Mouse (Mus musculus) adrenal gland, adult (tissue): Measurements from ENCODE around the gene Pdxp.

Source experiments
- DNase-seq, 2 experiments: peaks; one replicate each; pipeline ENCODE4 v3.0.0; 2022 to 2023; ENCODE audit warnings: low spot score in 1 of 2; ENCODE audit not compliant: inconsistent age in 2 of 2

Pdxp gene

DNA sequence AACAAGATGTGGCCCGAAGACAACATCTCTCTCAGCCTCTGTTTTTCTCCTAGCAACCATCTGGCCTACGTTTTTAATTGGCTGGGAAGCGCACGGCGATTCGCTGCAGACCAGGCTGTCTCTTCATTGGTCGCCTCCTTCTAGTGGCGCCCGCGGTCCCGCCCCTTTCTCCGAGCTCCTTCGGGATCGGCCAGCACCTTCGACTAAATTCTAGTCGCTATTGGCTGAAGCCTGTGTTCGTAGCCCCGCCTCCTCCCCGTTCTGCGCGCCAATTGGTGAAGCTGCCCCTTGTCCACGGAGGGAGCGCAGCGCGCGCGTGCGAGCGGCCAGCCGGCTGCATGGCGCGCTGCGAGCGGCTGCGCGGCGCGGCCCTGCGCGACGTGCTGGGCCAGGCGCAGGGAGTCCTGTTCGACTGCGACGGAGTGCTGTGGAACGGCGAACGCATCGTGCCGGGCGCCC lies at the start of gene Pdxp:
Pdxp (plus strand) TSS at position 288 of the 459 bp plus-strand sequence.
- DNase-seq: peak; percentile 95

DNA sequence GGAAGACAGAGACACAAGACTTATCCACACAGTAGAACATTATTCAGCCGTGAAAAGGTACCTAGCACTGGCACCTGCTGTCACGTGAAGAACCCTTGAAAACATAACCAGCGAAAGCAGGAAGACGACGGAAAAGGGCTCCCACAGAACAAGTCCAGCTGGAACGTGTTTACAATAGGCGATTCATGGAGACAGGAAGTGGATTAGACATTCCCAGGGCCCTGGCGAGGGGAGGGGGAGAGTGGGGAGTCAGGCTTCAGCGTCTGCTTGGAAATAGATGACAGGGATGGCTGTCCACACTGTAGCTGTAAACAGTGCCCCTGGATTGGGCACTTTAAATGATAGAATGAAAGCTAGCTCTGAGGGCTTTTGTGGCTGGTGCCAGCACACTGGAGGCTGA lies 45.3 kb upstream of the Pdxp start:
- DNase-seq: no peak

DNA sequence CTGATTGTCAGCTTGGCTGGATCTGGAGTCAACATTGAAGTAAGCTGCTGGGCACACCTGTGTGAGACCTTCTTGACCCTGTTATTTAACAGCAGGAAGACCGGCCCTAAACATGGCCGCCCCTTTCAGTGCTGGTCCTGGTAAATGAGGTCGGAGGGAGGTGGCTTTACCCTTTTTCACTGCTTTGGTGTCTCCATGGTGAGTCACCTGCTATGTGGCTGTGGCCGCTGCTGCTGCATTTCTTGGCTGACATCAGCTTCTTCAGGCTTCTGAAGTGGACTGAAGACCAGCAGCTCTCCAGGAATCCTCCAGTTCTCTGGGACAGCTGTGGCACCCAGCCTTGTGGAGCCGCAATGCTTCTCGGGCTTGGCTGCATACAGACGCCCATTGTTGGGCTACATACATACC lies 44.9 kb upstream of the Pdxp start:
- no peak for DNase-seq

DNA sequence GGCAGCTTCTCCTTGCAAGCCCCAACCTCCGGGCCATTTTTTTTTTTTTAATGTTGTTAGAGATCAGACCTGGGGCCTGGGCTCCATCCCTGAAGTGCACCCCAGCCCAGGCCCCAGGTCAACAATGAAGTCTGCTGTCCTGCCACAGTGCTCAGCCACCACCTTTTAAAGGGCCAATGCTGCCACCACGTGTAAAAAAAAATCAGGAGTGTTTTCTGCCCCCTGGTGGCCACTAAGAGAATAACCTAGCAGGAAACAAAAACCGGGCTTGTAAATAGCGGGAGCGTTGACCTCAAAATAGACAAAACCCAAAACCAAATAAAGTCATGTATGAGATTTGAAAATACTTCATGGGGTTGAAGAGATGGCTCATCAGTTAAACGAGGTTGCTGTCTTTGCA lies 43.9 kb upstream of the Pdxp start:
- peak in 1 of 2 experiments; percentile 78 for DNase-seq

DNA sequence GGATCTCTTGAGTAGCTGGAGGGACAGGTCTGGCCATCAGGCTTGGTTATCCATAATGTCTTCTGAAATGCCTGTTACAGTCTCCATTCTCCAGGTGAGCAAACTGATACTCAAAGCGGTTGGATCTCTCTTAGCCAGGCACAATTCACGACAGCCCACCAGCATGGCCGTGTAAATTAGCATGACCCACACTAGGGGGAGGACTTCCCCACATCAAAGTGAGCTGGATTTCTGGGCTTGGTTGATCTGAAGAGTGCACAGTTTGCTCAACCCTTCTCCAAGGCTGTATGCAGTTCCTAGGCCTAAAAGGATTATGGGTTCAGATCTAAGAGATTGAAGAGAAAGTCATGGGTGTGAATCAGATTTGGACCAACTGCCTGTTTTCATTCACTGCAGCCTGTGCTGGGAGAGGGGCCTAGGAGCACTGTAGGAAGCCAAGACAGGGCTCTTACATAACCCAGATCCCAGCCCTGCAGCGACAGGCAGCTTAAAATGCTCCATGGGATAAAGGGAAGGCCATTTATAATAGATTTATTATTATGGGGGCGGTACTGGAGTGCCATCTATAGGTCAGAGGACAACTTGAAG lies 41.6 kb upstream of the Pdxp start:
- peak in 1 of 2 experiments; percentile 56 for DNase-seq

DNA sequence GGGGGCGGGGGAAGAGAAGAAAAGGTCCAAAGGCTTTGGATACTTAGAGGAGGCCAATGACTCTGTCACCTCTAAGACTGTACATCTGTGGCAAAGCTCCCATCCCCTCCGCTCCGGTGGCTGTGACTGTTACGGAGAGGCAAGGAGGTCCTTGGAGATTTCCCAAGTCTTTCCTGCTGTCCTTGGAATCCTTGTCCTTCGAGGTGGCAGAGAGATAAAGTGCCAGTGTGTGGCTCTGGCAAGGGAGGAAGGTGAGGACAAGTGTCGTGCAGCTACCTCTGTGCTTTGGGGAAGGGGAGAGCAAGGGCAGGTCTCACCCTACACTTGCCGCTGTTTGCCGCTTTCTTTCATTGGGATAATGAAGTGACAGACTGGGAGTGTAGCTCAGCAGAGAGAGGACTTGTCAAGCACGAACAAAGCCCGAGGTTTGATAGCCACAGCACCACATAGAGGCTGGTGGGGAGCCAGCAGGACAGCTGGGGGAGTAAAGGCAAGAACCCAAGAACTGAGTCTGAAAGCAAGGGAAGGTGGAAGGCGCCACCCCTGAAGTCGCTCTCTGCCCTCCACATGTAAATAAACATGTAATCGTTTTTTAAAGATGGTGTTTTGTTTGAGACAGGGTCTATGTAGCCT lies 39.8 kb upstream of the Pdxp start:
- peak; percentile 52 to 73 for DNase-seq

DNA sequence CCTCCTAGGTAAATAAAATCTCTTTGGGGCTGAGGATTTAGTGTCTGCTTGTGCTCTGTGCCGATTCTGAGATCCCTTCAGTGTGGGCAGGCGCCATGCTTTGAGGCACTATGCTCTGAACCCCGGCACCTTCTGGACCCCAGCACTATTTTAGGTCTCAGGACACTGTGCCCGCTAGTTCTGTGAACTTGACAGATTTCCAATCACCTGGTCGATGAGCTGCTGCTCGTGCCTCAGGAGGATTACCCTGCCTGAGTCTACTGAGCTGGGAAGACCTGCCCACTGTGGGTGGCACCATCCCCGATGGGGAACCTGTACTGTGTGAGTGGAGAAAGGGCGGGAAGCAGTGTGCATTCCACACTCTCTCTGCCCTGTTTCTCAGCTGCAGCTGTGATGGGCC lies 38.7 kb upstream of the Pdxp start:
- no peak for DNase-seq

DNA sequence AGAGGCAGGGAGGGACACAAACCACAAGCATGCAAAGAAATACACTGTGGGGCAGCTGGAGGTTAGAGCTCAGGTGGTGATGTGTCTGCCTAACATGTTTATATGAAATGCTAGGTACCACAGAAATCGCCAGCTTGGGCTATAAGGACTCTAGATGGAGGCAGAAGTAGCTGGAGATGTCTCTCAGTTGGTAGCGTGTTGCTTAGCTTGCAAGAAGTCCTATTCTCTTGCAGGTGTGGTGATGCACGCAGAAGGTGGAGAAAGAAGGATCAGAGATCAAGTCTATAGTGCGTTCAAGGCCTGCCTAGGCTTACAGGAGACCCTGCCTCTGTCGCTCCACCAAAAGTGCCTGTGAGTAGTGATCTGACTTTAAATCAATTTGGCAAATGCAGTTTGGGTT lies 38.2 kb upstream of the Pdxp start:
- DNase-seq: no peak

DNA sequence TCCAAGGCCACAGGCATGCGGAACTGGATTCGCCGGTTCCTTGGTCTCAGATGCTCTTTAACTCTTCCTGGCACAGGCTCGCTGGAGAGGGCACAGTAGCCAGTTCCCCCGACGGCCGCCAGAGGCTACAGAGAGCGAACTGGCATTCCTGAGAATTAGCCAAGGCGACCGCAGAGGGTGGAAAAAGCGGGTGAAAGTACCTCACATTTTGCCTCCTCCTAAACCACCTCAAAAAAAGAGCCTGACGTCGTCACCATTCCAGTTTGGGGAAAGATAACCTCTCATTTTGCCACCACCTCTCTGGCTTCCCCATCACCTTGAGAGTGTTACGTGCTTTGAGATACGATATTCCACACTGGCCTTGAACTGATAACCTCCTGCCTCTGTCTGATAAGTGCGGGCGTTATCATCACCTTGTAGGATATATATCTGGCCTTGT lies 37.4 kb upstream of the Pdxp start:
- peak; percentile 86 to 94 for DNase-seq

DNA sequence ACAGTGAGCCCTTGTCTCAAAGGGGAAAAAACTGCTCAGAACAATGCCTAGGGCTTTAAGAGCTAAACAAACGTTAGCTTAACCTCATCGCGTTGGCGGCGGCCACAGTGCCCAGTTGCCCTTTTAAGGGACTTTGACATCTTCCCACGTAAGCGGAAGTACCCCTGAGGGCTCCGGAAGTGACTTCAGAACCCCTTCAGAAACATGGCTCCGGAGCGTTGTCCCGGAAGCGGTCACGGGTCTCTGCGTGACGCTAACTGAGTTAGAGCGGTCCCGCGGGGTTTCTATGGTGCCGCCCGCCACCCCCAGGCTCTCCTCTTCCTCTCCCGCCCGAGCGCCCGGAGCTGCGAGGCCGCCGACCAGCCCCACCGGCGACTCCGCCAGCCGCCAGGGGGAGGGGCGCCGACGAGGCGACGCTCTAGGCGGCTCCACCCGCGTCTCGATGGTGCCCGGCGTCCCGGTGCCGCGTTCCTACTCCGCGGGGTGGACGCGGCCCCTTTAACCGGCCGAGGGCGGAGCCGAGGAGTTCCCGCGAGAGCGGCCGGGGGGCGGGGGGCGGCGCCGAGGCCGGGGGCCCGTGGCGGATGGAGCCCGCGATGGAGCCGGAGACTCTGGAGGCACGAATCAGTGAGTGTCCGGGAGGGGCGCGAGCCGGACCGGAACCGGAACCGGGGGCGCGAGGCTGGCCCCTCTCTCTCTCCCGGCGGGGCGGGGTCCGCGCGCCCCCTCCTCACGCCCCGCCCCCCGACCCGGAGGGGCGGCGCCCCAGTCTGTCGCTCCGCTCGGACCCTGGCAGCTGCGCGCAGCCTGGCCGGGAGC lies 36.5 kb upstream of the Pdxp start, which contains the start of gene Gga1:
Gga1 (plus strand) TSS at position 200 of the 819 bp plus-strand sequence.
- peak; percentile 96 to 99 for DNase-seq

DNA sequence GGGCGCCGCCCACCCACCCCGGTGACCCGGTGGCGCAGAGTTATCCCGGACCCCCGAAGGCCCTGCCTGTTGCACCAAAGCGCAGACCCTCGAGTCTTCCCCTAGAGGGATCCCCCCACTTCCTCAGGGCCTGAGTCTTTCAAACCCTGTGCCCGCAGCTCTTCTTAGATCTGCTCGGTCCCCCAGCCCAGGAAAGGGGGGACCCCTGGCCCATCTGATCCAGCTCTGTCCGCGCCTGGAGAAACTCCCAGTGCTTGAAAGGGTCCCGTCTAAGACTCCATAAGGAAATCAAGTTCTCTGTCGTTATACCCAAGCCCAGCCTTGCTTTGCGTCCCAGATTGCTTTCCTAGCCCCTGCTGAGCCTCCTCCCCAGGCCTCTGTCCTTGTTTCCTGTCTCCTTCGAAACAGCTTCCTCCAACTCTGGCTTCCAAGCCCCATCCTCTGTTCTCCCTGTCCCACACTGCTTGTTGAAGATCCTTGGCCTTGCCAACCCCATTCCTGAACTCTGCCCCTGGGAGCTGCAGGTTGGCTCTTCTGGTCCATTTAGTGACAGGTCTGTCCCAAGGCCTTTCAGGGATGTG lies 35.8 kb upstream of the Pdxp start:
- DNase-seq: no peak

DNA sequence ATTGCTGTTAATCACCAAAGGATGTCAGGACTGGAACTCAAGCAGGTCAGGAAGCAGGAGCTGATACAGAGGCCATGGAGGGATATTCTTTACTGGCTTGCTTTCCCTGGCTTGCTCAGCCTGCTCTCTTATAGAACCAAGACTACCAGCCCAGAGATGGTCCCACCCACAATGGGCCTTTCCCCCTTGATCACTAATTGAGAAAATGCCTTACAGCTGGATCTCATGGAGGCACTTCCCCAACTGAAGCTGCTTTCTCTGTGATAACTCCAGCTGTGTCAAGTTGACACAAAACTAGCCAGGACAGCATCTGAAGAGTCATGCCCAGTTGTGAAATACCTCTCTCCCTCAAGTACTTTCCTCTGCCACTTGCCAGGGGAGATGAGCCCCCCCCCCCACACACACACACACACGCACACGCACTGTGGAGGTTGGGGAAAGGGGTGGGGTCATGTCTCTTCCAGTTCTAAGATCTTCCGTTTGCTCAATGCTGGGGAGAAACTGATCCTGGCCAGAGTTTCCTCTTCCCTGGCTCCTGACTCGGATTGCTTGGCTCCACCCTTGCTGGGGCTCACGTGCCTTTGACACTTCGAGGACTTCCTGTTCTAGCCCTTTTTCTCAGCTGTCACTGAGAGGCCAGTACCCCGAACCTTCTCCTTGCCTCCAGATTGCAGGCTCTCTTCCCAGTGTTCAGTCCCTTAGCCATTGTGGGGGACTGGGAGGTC lies 34.8 kb upstream of the Pdxp start:
- peak in 1 of 2 experiments; percentile 58 for DNase-seq

DNA sequence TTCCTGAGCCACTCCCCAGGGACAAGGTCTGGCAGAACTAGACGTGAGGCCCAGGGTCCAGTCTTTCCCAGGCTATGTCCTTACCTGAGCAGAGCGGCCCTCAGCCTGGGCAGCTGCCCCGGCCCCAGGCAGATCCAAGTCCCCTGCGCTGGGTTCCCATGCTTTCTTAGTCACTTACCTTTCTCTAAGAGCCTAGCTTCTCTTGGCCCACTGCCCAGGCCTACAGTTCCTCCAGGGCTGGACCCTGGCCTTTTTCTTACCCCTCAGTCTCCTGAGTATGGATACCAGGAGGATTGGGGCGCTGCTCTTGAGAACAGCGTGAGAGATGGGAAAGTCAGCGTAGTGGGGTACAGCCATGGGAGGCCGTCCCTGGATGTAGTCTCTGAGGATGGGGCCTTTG lies 33.3 kb upstream of the Pdxp start:
- DNase-seq: no peak

DNA sequence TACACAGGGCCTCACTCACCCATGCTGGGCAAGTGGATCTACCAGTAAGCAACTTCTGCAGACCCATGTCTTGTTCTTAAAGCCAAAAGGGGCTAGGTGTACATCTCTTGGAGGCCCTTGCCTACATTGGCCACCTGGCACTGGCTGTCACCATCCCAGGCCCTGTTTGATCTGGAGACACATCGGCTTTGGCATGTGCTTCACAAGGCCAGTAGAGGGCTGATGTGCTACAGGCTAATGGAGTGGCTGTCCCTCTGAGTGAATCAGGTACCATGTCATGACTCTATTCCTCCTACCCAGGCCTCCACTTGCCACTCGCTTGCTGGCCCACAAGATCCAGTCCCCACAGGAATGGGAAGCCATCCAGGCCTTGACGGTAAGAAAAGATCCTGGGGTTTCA lies 31.9 kb upstream of the Pdxp start:
- no peak for DNase-seq

DNA sequence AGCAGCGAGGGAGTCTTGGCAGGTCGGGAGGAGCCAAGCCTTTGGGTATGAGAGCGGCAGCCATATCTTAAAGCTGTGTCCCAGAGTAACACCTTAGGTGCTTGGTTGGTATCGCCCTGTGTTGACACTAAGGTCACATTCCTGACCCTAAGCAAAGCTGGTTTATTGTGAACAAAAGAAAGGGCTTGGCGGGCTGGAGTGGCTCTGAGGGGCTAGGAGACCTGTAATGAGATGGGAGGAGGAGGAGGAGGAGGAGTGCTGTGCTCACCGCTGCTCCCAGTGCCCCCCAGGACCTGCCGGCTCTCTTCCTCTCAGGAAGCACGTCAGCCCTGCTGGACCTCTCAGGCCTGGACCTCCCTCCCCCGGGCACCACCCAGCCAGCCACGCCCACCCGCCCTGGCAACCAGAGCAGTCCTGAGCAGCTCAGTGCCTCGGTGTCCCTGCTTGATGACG lies 24.3 kb upstream of the Pdxp start:
- no peak for DNase-seq

DNA sequence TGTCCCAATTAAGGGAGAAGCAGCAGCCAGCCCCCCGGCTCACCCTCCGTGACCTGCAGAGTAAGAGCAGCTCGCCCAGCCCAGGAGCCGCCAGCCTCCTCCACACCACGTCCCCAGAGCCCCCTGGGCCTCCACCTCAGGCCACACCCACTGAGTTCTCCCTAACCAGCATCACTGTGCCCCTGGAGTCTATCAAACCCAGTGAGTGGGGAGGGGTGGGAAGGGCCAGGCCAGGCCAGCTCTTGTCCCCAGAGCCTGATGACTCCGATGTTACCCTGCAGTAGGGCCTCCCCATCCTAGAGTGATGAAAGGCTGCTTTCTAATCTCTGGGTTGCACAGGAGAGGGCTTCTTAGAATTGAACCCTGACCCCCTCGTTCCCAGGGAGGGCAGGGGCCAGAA lies 21.3 kb upstream of the Pdxp start:
- no peak for DNase-seq

DNA sequence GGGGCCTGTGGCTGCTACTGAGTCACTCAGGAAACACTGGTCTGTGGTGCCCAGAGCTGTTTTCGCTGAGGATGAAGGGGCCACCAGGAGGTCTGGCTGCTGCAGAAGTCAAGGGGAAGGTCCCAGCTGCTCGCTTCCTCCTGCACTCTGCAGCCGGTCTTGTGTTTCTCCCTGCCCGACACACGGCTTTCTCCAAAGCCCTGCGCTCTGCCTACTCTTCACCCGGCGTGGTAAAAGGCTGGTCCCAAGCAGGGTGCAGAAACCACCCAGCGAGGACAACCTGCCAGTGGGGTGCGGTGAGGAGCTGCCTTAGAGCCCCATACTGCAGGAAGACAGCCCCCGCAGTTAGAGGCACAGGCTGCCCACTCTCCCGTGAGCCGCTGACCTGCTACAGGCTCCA lies 19.0 kb upstream of the Pdxp start:
- DNase-seq: peak in 1 of 2 experiments; percentile 35

DNA sequence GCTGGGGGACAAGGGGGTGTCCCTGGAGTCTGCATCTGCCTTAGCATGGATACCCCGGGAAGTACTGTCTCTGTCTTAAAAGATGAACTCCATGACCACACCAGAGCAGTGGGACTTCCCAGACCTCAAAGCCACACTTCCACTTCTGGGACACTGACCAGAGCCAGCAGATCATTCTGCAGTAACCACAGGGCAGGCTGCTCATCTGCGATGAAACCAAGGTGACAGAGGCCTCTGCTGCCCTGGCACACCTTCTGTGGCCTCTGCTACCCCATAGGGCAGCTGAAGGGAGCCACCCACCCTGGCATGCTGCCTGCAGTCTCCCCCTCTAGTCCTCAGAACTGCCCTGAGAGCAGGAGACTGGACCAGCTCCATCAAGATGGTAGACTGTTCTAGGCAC lies 18.0 kb upstream of the Pdxp start:
- DNase-seq: peak in 1 of 2 experiments; percentile 45

DNA sequence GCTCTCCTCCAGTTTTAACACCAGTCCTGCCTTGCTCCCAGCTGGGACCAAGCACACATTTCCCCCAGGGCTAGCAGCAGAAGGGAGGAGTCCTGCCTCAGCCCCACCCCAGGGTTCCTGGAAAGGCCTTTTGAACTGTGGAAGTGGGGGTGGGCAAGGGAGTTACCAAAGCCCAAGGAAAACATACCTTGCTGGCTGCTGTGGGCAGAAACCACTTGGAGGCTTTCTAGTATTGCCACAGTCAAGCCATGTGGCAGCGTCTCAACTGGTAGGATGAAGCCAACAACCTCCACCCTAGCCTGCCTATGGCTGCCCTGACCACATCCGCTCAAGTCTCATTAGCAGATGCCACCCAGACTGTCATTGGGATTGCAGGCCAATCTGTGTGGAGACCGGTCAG lies 17.6 kb upstream of the Pdxp start:
- peak in 1 of 2 experiments; percentile 37 for DNase-seq

DNA sequence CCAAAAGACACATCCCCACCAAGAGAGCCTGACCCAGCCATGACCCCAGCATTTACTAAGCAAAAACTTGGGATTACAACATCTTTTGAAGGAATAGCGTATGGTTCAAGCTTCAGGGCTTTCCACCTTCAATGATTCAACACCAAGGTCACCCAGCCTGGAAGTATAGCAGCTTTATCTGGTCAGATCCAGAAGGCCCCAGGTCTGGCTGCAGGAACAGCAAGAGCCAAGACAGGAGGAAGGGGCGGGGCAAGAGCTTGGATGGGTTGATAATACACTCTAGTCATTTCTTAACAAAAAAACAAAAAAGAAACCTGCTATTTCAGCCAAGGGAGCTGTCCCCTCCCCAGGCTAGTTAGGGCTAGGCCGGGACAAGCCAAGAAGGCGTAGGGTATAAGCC lies 16.2 kb upstream of the Pdxp start:
- DNase-seq: peak; percentile 56 to 74

DNA sequence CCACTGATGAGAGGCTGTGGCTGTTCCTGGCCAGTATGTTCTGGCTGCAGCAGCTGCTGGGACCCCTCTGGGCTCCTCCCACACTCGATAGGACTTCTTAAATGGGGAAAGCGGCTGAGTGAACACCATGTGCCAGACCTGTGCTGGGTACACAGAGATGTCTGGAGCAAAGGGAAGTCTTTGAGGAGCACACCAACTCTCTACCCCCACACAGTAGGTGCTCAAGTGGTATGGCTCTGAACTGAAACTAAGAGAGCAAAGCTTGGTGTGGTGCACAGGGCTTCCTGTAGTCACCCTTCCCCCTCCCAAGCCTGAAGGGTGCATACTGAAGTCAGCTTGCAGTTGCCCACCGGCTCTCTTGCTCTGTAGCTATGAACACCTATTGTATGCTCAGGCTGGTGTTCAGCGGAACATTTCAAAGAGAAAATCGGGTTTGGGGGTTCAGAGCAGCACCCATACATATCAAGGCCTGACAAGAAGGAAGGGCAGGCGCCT lies 15.2 kb upstream of the Pdxp start:
- no peak for DNase-seq
